Mouse (Mus musculus): ENCODE measurements at regions not wholly inside any gene's neighbourhood (a gene's known extent, or its start where the extent isn't known, plus 50 kb on each side); places are given as distances from the start of the nearest gene placed in this dataset.

- no peak overlapping the region for H3K27ac ChIP-seq (ENCODE audit: low read depth)
- no peaks in the 10 kb centered on the region for H3K27me3 ChIP-seq (ENCODE audit: insufficient read depth, low read length)
- WGBS (ENCODE audit: insufficient replicate concordance): 89% methylated on average over 5 of the region's 5 CpGs
These were observed 111.3 kb upstream of the Rtl1 start for GRCm38 (mm10) chr12:109711392-109711791.

DNA sequence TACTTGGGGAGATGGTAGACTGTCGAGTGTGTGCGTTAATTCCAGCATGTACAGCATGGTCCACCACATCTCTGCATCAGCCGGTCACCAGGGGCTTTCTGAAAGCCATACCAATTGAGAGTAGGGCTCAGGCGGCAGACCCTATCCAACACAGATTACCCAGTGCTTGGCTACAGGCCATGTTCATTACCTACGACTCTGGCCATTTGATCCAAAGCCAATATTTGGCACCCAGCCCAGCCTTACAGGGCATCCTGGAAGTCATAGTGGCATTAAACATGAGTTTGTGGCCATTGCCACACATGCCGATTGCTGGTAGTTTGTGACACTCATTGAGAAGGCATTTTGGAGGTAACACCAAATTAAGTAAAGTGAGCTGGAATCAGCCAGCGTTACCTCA is 111.8 kb upstream of the Rtl1 start:
- TF ChIP-seq EP300 (IDR thresholded peaks at IDR 0.05; ENCODE audit: low read depth) (no peak), CTCF (IDR thresholded peaks at IDR 0.05; ENCODE audit: low read depth) (no peak)
- no peaks in the 10 kb centered on the region for H3K9me3 ChIP-seq (ENCODE audit: low read length)
- ATAC-seq (no peak), DNase-seq (peak; percentile 56)
- no peak overlapping the region for H3K4me2 ChIP-seq (ENCODE audit: low read depth, low read length)
- no peak overlapping the region for H3K27ac ChIP-seq (ENCODE audit: low read depth)
- no peak overlapping the region for H3K9ac ChIP-seq (replicated peaks)
- peaks cover 5% of the 10 kb centered on the region; the same call in 1 of the 2 replicates for H3K36me3 ChIP-seq (replicated peaks; ENCODE audit: insufficient read depth, low read length)
- no peaks in the 10 kb centered on the region for H3K27me3 ChIP-seq (ENCODE audit: insufficient read depth, low read length)
- no peak overlapping the region for H3K4me3 ChIP-seq (ENCODE audit: low read depth, low read length)
- no peaks in the 10 kb centered on the region for H3K4me1 ChIP-seq (ENCODE audit: insufficient read depth)
- WGBS (ENCODE audit: insufficient replicate concordance): 73% methylated on average over 7 of the region's 7 CpGs

More at GRCm38 (mm10) chr12:109711392-109711791, 111.3 kb upstream of the Rtl1 start:
- no peak for ATAC-seq
- Histone ChIP-seq H3K36me3 (replicated peaks; ENCODE audit: insufficient read depth, low read length) (peaks cover 5% of the 10 kb centered on the region; the same call in 1 of the 2 replicates), H3K9me3 (ENCODE audit: low read length) (no peaks in the 10 kb centered on the region), H3K4me3 (ENCODE audit: low read depth, low read length) (no peak overlapping the region), H3K4me2 (ENCODE audit: low read depth, low read length) (no peak overlapping the region), H3K4me1 (ENCODE audit: insufficient read depth) (no peaks in the 10 kb centered on the region), H3K9ac (replicated peaks) (no peak overlapping the region)
- no peak for DNase-seq
- TF ChIP-seq EP300 (IDR thresholded peaks at IDR 0.05; ENCODE audit: low read depth) (no peak), CTCF (IDR thresholded peaks at IDR 0.05; ENCODE audit: low read depth) (no peak)

GRCm38 (mm10) chr12:109712386-109712785 is 112.3 kb upstream of the Rtl1 start:
- H3K9ac ChIP-seq (replicated peaks): no peak overlapping the region
- ATAC-seq: no peak
- H3K36me3 ChIP-seq (replicated peaks; ENCODE audit: insufficient read depth, low read length): peaks cover 5% of the 10 kb centered on the region; the same call in 1 of the 2 replicates
- 82% methylated on average over 16 of the region's 16 CpGs for WGBS (ENCODE audit: insufficient replicate concordance)
- no peaks in the 10 kb centered on the region for H3K4me1 ChIP-seq (ENCODE audit: insufficient read depth)
- DNase-seq: no peak
- TF ChIP-seq EP300 (IDR thresholded peaks at IDR 0.05; ENCODE audit: low read depth) (no peak), CTCF (IDR thresholded peaks at IDR 0.05; ENCODE audit: low read depth) (no peak)
- H3K27me3 ChIP-seq (ENCODE audit: insufficient read depth, low read length): no peaks in the 10 kb centered on the region
- no peak overlapping the region for H3K4me2 ChIP-seq (ENCODE audit: low read depth, low read length)
- no peak overlapping the region for H3K27ac ChIP-seq (ENCODE audit: low read depth)
- no peaks in the 10 kb centered on the region for H3K9me3 ChIP-seq (ENCODE audit: low read length)
- no peak overlapping the region for H3K4me3 ChIP-seq (ENCODE audit: low read depth, low read length)

GRCm38 (mm10) chr12:109713041-109713440 is 112.9 kb upstream of the Rtl1 start:
- TF ChIP-seq EP300 (IDR thresholded peaks at IDR 0.05; ENCODE audit: low read depth) (no peak), CTCF (IDR thresholded peaks at IDR 0.05; ENCODE audit: low read depth) (no peak)
- Histone ChIP-seq H3K4me1 (ENCODE audit: insufficient read depth) (no peaks in the 10 kb centered on the region), H3K9me3 (ENCODE audit: low read length) (no peaks in the 10 kb centered on the region), H3K36me3 (replicated peaks; ENCODE audit: insufficient read depth, low read length) (peaks cover 10% of the 10 kb centered on the region), H3K27me3 (ENCODE audit: insufficient read depth, low read length) (no peaks in the 10 kb centered on the region), H3K9ac (replicated peaks) (no peak overlapping the region), H3K27ac (ENCODE audit: low read depth) (no peak overlapping the region), H3K4me3 (ENCODE audit: low read depth, low read length) (no peak overlapping the region), H3K4me2 (ENCODE audit: low read depth, low read length) (no peak overlapping the region)
- ATAC-seq (no peak), DNase-seq (no peak)
- WGBS (ENCODE audit: insufficient replicate concordance): 81% methylated on average over 3 of the region's 3 CpGs

DNA sequence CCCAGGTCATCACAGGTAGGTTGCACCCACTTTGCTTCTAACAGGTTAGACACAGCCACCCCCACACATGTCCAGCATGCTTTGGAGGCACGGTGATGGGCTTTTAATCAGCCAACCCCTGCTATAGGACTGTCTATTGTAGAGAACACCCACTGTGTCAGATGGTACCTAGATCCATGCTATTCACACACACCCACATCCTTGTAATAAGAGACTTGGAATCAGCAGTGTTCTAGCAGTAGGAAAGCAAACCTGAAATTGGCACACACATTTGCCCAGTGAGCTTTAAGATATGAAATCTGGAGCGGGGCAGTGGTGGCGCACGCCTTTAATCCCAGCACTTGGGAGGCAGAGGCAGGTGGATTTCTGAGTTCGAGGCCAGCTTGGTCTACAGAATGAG is 113.9 kb upstream of the Rtl1 start:
- H3K9ac ChIP-seq (replicated peaks): no peak overlapping the region
- WGBS (ENCODE audit: insufficient replicate concordance): 79% methylated on average over 5 of the region's 5 CpGs
- DNase-seq: no peak

DNA sequence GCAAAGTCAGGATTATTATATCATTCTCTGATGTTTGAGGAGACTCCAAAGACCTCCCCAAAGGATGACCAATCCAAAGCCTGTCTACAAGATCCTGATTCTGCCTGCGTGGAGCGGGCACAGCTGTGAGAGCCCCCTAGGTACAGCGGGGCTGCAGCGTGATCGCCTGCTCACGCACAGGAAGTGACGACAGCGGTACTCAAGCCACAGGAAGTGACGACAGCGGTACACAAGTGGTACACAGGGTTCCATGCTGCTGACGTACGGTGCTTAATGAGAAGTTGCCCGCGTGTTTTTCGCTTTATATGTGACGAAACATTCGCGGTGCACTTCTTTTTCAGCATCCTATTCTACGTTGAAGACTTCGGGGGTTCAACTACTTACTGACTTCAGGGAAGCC is 116.9 kb upstream of the Rtl1 start:
- H3K9me3 ChIP-seq (ENCODE audit: low read length): no peaks in the 10 kb centered on the region
- TF ChIP-seq EP300 (IDR thresholded peaks at IDR 0.05; ENCODE audit: low read depth) (no peak), CTCF (IDR thresholded peaks at IDR 0.05; ENCODE audit: low read depth) (no peak)
- no peak for DNase-seq
- H3K4me2 ChIP-seq (ENCODE audit: low read depth, low read length): no peak overlapping the region
- H3K27ac ChIP-seq (ENCODE audit: low read depth): no peak overlapping the region
- H3K9ac ChIP-seq (replicated peaks): no peak overlapping the region
- 83% methylated on average over 20 of the region's 20 CpGs for WGBS (ENCODE audit: insufficient replicate concordance)
- H3K27me3 ChIP-seq (ENCODE audit: insufficient read depth, low read length): no peaks in the 10 kb centered on the region
- H3K36me3 ChIP-seq (replicated peaks; ENCODE audit: insufficient read depth, low read length): peaks cover 16% of the 10 kb centered on the region
- no peak overlapping the region for H3K4me3 ChIP-seq (ENCODE audit: low read depth, low read length)
- no peak for ATAC-seq
- no peaks in the 10 kb centered on the region for H3K4me1 ChIP-seq (ENCODE audit: insufficient read depth)

More for the DNA sequence above, 113.9 kb upstream of the Rtl1 start:
- Histone ChIP-seq H3K4me3 (ENCODE audit: low read depth, low read length) (no peak overlapping the region), H3K36me3 (replicated peaks; ENCODE audit: insufficient read depth, low read length) (peaks cover 13% of the 10 kb centered on the region), H3K27ac (ENCODE audit: low read depth) (no peak overlapping the region), H3K27me3 (ENCODE audit: insufficient read depth, low read length) (no peaks in the 10 kb centered on the region), H3K4me1 (ENCODE audit: insufficient read depth) (no peaks in the 10 kb centered on the region), H3K4me2 (ENCODE audit: low read depth, low read length) (no peak overlapping the region), H3K9me3 (ENCODE audit: low read length) (no peaks in the 10 kb centered on the region)
- ATAC-seq: no peak
- TF ChIP-seq EP300 (IDR thresholded peaks at IDR 0.05; ENCODE audit: low read depth) (no peak), CTCF (IDR thresholded peaks at IDR 0.05; ENCODE audit: low read depth) (no peak)

DNA sequence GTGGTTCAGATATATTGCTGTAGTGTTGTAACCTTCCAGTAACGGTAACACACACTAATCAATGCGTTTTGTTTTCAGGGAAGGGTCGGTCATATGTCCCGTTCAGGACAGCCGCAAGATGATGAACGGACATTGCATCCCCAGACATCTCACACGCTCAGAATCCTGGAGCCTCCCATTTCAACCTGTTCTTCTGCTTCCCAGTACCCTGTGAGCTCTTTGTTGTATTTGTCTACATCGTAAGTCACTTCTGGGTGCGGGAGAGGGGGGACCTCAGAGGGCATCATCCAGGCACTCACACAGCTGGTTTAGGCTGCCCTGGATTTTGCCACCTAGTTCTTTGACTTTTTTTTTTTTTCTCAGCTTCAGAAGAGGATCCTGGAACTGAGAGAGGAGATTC is 117.9 kb upstream of the Rtl1 start:
- 85% methylated on average over 9 of the region's 9 CpGs for WGBS (ENCODE audit: insufficient replicate concordance)

More for the DNA sequence above, 117.9 kb upstream of the Rtl1 start:
- DNase-seq (no peak), ATAC-seq (no peak)
- Histone ChIP-seq H3K9ac (replicated peaks) (no peak overlapping the region), H3K9me3 (ENCODE audit: low read length) (no peaks in the 10 kb centered on the region), H3K4me1 (ENCODE audit: insufficient read depth) (no peaks in the 10 kb centered on the region), H3K27ac (ENCODE audit: low read depth) (no peak overlapping the region), H3K4me3 (ENCODE audit: low read depth, low read length) (no peak overlapping the region), H3K4me2 (ENCODE audit: low read depth, low read length) (no peak overlapping the region), H3K27me3 (ENCODE audit: insufficient read depth, low read length) (no peaks in the 10 kb centered on the region), H3K36me3 (replicated peaks; ENCODE audit: insufficient read depth, low read length) (peaks cover 22% of the 10 kb centered on the region)
- TF ChIP-seq CTCF (IDR thresholded peaks at IDR 0.05; ENCODE audit: low read depth) (no peak), EP300 (IDR thresholded peaks at IDR 0.05; ENCODE audit: low read depth) (no peak)

Measured in liver, postnatal 0 days (tissue).